Mouse (Mus musculus): ENCODE results near the gene Hscb. TPM values are rescaled to one million over a fixed set of nuclear protein-coding genes. Genes with fewer than 3 reads are reported as not detected.

The Hscb gene
- polyA plus RNA-seq, 1 experiment from 2014 or later = 41.5 TPM

DNA sequence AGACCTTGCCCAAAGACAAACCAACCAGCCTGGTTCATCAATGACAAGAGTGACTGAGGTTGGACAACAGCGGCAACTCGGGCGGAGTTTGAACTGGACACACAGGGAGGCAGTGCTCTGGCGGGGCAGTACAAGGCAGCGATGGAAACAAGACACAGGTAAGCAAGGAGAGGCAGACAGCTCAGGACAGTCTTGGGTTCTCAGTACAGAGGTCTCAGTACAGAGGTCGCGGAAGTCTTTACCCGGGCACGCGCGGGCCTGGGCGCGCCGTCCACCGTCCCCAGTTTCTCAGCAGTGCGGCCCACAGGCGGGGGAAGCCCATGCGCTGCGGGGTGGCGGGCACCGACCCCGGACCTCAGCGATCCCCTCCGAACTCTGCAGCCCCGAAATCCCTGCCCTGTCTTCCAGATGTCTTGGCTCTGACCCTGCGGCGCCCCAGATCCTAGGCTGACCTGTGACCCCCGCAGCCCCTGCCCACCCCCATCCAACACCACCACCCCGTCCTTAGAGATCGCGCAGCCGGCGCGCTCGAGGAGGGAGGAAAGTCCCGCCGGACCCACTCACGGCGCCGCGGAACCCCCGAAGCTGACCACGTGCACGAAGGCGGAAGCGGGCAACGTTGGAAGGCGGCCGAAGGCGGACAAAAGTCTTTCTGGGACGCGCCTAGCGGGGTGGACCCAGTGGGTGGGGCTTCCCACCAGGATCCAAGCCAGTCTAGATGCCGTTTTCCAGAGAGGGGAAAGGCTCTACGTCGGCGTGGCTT, 59.4 kb downstream of the Hscb start, which contains the start of gene Pus1:
Gene Pus1 (minus strand): TSS at position 662 of the 763 bp plus-strand sequence.
- H3K4me1 ChIP-seq (ENCODE audit: insufficient read depth) = peaks cover 25% of the 10 kb centered on the region
- WGBS (ENCODE audit: insufficient replicate concordance) = under 1% methylated on average over 56 of the region's 57 CpGs

DNA sequence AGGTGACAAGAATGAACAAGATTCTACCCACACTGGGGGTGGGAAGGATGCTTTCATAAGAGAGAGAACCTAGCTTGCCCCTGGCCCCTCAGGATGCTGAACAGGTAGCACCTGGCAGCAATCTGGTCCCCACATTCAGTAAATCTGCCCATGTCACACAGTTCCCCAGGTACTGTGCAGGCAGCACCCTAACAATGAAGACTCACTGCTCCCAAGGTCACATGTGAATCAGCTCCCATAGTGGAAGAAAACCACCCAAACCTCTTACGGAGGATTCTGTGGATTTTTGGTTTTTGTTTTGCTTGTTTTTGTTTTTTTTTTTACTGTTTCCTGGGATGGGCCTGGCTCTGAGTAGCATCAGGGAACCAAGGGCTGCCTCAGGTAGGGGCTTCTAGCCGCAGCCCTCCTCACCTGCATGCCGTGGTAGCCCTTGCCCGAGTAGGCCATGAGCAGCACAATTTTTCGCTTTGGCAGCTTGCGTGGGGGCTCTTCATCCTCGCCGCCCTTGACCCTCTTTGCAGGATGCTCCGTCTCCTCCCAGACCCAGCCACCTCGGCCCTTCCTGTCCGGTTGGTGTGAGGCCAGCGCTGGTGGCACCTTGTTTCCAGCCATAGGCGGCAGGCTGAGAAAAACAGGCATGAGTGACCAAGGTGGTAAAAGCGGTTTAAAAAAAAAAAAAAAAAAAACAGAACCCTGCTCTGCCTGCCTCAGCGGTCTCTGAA, 60.1 kb downstream of the Hscb start:
- ATAC-seq (no peak), DNase-seq (no peak)
- peaks cover 25% of the 10 kb centered on the region for H3K4me1 ChIP-seq (ENCODE audit: insufficient read depth)
- no peak for TF ChIP-seq EP300 (IDR thresholded peaks at IDR 0.05; ENCODE audit: low read depth)
- TF ChIP-seq CTCF (IDR thresholded peaks at IDR 0.05; ENCODE audit: low read depth) = no peak
- H3K9ac ChIP-seq (replicated peaks) = peak overlapping the region; percentile 85
- peak overlapping the region; percentile 99 for H3K4me2 ChIP-seq (ENCODE audit: low read depth, low read length)
- H3K27me3 ChIP-seq (ENCODE audit: insufficient read depth, low read length) = no peaks in the 10 kb centered on the region
- H3K27ac ChIP-seq (ENCODE audit: low read depth) = peak overlapping the region; percentile 79
- 12% methylated on average over 15 of the region's 15 CpGs for WGBS (ENCODE audit: insufficient replicate concordance)
- peak overlapping the region; percentile 80 for H3K4me3 ChIP-seq (ENCODE audit: low read depth, low read length)
- peaks cover 34% of the 10 kb centered on the region for H3K36me3 ChIP-seq (replicated peaks; ENCODE audit: insufficient read depth, low read length)
- no peaks in the 10 kb centered on the region for H3K9me3 ChIP-seq (ENCODE audit: low read length)

More for the DNA sequence above, 59.4 kb downstream of the Hscb start, which contains the start of gene Pus1:
- Histone ChIP-seq H3K36me3 (replicated peaks; ENCODE audit: insufficient read depth, low read length) (peaks cover 32% of the 10 kb centered on the region), H3K4me3 (ENCODE audit: low read depth, low read length) (peak within 1 kb of the TSS; percentile 80), H3K9me3 (ENCODE audit: low read length) (no peaks in the 10 kb centered on the region), H3K27ac (ENCODE audit: low read depth) (peak within 1 kb of the TSS; percentile 79), H3K4me2 (ENCODE audit: low read depth, low read length) (peak within 1 kb of the TSS; percentile 99), H3K9ac (replicated peaks) (peak within 1 kb of the TSS; percentile 85), H3K27me3 (ENCODE audit: insufficient read depth, low read length) (no peaks in the 10 kb centered on the region)
- 0 out of 2 replicates have a peak, but pooled peaks have one; percentile 39 for TF ChIP-seq EP300 (IDR thresholded peaks at IDR 0.05; ENCODE audit: low read depth)
- TF ChIP-seq CTCF (IDR thresholded peaks at IDR 0.05; ENCODE audit: low read depth) = no peak
- DNase-seq (peak; percentile 92), ATAC-seq (peak; percentile 88)

Other genes starting within 250 kb of the Hscb start
- gene Noc4l, start 186.4 kb downstream of the Hscb start, polyA plus RNA-seq (2015; fragmentation: Nextera tagmentation; extraction: Ambion mirVana) = 14.8 and 19.6 TPM in 2 replicates
- gene Ddx51, start 186.3 kb downstream of the Hscb start, polyA plus RNA-seq (2015; fragmentation: Nextera tagmentation; extraction: Ambion mirVana) = 7.5 and 7.9 TPM in 2 replicates
- gene Ep400, start 69.1 kb downstream of the Hscb start, polyA plus RNA-seq (2015; fragmentation: Nextera tagmentation; extraction: Ambion mirVana) = 9.3 and 10.6 TPM in 2 replicates
- gene Pus1, start 59.1 kb downstream of the Hscb start, polyA plus RNA-seq (2015; fragmentation: Nextera tagmentation; extraction: Ambion mirVana) = 16.9 and 19.0 TPM in 2 replicates
- 7.9 and 8.1 TPM in 2 replicates for gene Ulk1, start 29.7 kb downstream of the Hscb start, polyA plus RNA-seq (2015; fragmentation: Nextera tagmentation; extraction: Ambion mirVana)
- 9.2 and 13.2 TPM in 2 replicates for gene Chek2, start 202 bp upstream of the Hscb start, polyA plus RNA-seq (2015; fragmentation: Nextera tagmentation; extraction: Ambion mirVana)
- 0.62 and 0.73 TPM in 2 replicates for gene Ttc28, start 40.0 kb upstream of the Hscb start, polyA plus RNA-seq (2015; fragmentation: Nextera tagmentation; extraction: Ambion mirVana)